Mouse (Mus musculus) bone marrow macrophage, adult 2 months (primary cell): ENCODE data around the gene Disc1. TPM values are rescaled to one million over a fixed set of nuclear protein-coding genes. Genes with fewer than 3 reads are reported as not detected.
A peak's percentile ranks its signal among the peaks of the same experiment; 100 is the strongest.

Source experiments
- H3K27ac ChIP-seq: 2 replicates; pipeline ENCODE4 v1.5.1; 2012; ENCODE audit warnings: low read depth, low read length; ENCODE audit not compliant: insufficient read depth
- H3K4me1 ChIP-seq: 2 replicates; pipeline ENCODE4 v1.6.1; 2012; ENCODE audit warnings: low read length; ENCODE audit not compliant: control insufficient read depth, insufficient read depth
- H3K4me3 ChIP-seq: 2 replicates; pipeline ENCODE4 v1.5.1; 2012; ENCODE audit warnings: mild to moderate bottlenecking, low read length, moderate library complexity; ENCODE audit not compliant: insufficient read depth
- CTCF ChIP-seq: IDR thresholded peaks from 2 replicates; pipeline ENCODE4 v1.5.1; 2012; ENCODE audit warnings: low read depth, mild to moderate bottlenecking, low read length, moderate library complexity
- POLR2A ChIP-seq: IDR thresholded peaks from 2 replicates; pipeline ENCODE4 v1.6.1; 2012; ENCODE audit warnings: mild to moderate bottlenecking, low read depth, low read length, borderline replicate concordance
- polyA plus RNA-seq: library from polyadenylated mRNA; stranded (reverse); fragments of >200 nt; gene quantifications from 2 replicates; pipeline ENCODE4 v1.2.4, GENCODE M21; 2012; ENCODE audit not compliant: missing spikeins, insufficient read depth, insufficient read length

Gene Disc1
- polyA plus RNA-seq, 1 experiment: 2.8 TPM

DNA sequence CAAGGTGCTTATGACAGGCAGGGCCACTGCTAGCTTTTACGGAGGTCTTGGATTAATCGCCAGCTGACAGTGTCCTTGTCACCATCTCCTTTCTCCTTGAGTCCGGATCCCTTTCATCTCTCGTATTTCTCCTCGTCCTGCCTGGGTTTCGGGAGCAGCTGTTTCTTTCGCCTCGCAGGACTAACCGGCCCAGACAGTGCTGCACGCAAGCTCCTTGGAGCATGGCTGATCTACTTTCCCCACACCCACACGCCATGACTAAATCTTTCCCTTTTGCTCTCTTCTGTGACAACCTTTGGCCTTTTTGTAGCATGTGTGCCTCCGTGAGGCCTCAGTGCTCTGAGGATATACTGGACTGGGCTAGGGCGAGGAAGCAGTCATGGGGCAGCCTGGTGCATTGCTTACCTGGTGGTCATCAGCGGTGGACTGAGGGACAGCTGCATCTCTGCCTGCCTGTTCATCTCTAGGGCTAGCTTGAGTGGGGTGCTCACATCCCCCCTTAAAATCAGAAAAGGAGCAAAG lies 142.6 kb downstream of the Disc1 start:
- Histone ChIP-seq H3K27ac (no peak overlapping the region), H3K4me1 (peaks cover 12% of the 10 kb centered on the region), H3K4me3 (no peak overlapping the region)
- TF ChIP-seq POLR2A (no peak), CTCF (no peak)

DNA sequence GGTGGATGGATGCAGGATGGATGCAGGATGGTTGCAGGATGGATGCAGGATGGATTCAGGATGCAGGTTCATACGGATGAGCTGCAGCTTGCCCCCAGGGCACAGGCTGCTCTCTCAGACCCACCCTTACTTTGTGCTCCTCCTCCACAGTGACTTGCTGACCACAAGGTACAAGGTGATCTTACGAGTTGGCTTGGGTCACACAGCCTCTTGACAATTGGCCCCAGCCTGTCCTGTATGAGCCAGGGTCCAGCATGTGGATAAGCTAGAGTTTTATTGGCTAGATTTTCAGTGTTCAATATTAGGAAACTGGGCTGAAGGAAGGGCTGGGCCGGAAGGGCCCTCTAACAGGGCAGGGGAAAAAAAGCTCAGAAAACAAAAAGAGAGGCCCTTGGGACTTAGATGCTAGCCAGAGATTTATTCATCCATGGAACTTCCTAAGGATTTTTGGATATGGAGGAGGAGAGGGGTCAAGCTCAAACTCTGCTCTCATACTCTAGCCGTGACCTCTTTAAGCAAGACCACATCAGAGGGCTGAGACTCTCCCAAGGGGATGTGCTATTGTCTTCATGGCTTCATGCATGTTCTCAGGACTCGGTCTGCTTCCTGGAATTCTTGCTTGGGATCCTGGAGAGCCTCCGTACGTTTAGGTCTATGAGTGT lies 143.5 kb downstream of the Disc1 start:
- TF ChIP-seq CTCF (no peak), POLR2A (no peak)
- Histone ChIP-seq H3K27ac (no peak overlapping the region), H3K4me3 (no peak overlapping the region), H3K4me1 (peaks cover 12% of the 10 kb centered on the region)

DNA sequence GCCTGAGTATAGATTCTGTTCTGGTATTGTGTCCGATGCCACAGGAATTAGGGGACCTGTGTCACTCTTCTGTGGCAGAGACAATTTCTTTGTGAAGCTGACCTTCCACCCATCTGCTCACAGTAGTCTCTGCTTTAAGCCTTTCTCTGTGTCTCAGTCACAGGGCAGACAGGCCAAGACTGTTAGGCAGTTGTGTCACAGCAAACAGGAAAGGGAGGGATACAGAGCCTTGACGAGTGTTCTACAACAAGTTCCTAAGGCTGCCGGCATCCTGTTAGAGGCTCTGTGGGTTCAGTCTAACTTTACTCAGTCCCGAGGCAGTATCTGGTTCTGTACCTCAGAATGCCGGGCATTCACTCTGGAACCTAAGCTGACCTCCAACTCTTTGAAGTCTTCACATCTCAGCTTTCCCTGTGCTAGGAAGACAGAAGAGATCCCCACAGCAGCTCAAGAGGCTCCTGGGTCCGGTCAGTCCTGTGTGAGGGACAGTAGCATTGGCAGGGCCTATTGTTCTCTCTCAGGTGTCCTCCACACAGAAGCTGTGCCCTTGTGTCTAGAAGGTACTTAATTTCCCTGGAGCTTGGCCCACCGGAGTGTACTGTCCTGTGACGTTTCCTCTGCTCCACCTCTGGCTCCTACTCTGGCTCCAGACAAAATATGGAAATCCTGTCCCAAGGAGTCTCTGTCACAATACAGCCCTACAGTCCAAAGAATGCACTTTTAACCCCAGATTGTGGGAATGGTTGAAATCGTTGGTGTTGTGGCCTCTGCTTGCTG lies 144.6 kb downstream of the Disc1 start:
- no peak overlapping the region for H3K4me3 ChIP-seq
- H3K27ac ChIP-seq: no peak overlapping the region
- no peak for TF ChIP-seq CTCF
- TF ChIP-seq POLR2A: no peak
- H3K4me1 ChIP-seq: peaks cover 12% of the 10 kb centered on the region

DNA sequence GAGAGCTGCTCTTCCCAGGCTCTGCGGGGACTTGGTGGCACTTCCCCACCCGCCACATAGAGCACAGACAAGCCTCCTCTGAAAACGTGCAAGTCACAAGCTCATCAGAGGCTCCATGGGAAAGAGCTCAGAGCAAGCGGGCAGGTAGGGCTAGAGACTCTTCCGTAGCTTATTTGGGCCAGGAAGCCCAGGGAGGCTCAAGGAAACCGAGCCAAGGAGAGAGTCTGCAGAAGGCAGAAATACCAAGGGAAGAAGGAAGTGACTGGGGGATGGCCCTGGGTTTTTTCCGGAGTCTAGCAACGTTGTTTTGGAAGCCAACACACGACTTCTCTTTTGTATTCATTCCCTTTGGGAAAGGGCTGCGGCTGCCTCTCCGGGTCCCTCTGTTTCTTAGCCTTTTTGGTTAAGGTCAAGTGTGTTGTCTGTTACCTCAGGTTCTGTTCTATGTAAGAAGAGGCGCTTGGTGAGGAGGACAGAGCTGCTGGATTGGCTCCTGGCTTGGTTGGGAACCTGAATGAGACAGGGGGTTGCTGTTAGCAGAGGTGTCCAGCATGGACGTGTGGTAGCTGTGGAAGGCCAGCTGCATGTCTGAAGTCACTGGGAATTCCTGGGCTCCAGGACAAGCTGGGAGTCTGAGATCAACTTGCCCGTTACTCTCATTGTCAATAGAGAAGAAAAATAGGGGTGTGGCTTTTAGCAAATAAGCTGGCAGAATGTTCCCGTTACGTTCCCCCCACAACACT lies 145.4 kb downstream of the Disc1 start:
- Histone ChIP-seq H3K4me1 (peaks cover 12% of the 10 kb centered on the region), H3K4me3 (no peak overlapping the region), H3K27ac (0 out of 2 replicates have a peak overlapping the region, but pooled peaks have one; percentile 21)
- TF ChIP-seq CTCF (no peak), POLR2A (no peak)

DNA sequence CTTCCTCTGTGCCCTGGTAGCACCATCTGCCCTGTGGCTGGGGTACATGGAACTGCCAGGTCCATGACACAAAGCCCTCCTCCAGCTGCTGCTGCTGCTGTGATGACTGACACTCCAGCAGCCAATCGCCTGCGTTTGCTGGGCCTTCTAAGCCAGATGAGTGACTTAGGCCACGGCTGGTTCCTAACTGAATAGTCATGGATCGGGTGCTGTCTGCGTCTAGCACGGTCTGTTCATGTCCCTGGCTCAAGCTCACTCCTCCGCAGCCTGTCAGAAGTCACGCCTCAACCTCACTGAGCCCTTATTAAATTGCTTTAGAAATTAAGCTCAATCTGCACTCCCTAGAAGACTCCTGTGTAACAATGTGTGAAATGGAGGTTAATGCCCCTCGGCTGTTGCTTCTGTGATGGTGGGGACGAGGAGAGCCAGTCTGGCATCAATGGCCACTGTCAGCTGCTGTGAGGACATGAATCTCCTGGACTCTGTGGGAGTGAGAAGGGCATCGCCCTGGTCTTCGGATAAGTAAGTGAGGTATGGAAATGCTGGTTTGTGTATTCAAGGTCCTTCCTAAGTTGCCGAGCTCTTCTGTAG lies 146.4 kb downstream of the Disc1 start:
- Histone ChIP-seq H3K27ac (no peak overlapping the region), H3K4me1 (peaks cover 12% of the 10 kb centered on the region), H3K4me3 (no peak overlapping the region)
- TF ChIP-seq CTCF: no peak
- TF ChIP-seq POLR2A: no peak

DNA sequence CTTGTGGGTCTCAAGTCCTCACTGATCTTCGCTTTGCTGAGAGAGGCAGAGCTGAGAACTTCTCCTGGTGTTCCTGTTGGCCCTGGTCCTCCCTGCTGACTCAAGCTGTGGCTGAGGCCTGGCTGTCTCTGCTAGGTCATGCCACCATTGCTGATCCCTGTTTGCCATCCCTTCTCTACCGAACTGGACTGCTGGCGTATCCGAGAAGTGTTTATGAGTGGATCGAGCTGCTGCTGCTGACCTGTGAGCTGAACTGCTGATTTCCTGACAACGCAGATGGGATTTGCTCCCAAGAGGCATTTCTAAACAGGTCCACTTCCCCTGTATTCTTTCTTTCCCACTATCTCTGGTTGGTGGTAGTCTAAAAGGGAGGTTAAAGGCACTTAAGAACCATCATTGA lies 147.7 kb downstream of the Disc1 start:
- Histone ChIP-seq H3K4me1 (peaks cover 12% of the 10 kb centered on the region), H3K4me3 (no peak overlapping the region), H3K27ac (no peak overlapping the region)
- no peak for TF ChIP-seq CTCF
- TF ChIP-seq POLR2A: no peak

DNA sequence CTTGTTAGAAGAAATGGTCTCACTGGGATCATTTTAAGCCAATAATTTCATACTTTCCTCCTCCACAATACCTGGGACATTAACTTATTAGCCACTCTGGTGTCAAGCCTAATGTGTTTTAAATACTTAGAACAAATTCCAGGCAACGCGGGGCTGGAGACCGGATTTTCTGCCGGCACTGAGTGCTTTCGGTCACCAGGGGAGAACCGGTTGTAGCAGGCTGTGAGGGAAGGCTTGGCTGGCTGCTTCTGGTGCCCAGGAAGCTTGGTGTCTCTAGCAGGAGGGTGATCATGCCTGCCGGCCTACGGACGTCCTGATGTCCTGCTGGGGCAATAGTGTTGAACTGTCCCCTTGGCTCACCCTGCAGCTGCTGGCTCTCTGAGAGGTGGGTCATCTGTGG lies 149.0 kb downstream of the Disc1 start:
- H3K4me1 ChIP-seq: peaks cover 12% of the 10 kb centered on the region
- no peak overlapping the region for H3K27ac ChIP-seq
- H3K4me3 ChIP-seq: no peak overlapping the region
- TF ChIP-seq POLR2A (no peak), CTCF (no peak)

DNA sequence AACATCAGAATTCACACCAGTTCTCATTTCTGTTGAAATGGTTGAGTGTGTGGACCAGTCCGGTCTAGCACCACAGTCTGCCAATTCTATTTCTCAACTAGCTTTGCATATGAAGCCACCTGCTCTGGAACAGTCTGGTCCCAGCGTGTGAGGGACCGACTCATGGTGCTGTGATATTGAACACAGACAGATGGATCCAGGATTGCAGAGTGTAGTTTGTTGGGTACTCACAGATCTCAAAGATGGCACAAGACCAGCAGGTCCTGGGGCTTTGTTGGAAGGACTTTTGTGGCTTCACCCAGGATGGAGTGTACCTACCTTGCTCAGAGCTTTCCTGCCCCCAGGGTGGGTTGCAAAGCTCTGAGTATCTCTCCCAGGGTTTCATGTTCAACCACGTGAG lies 151.6 kb downstream of the Disc1 start:
- Histone ChIP-seq H3K4me3 (no peak overlapping the region), H3K27ac (no peak overlapping the region), H3K4me1 (no peaks in the 10 kb centered on the region)
- TF ChIP-seq POLR2A: no peak
- no peak for TF ChIP-seq CTCF

DNA sequence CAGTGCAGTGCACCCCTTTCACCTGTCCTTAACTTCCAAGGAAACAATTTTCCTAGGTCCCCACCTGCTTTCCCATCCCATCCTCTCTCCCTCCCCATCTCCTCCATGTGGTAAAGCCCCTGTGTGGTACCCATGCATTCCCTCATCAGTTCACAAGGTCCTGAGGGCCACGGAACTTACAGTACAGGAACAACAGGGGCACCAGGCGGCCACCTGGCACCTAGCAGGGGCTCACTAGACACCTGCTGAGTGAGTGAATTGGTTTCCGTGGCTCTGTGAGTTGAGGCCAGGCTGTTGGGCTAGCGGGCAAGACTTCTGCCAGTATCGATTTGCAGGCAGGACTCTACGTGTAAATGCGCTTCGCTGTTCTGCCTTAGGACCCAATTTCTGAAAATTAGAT lies 152.4 kb downstream of the Disc1 start:
- Histone ChIP-seq H3K4me1 (no peaks in the 10 kb centered on the region), H3K4me3 (no peak overlapping the region), H3K27ac (no peak overlapping the region)
- TF ChIP-seq CTCF: no peak
- no peak for TF ChIP-seq POLR2A
